Mouse (Mus musculus): ENCODE measurements at regions not wholly inside any gene's neighbourhood (a gene's known extent, or its start where the extent isn't known, plus 50 kb on each side); places are given as distances from the start of the nearest gene placed in this dataset.

GRCm38 (mm10) chr17:47095191-47095590 is 84.8 kb upstream of the Ubr2 start:
- no peak for DNase-seq (ENCODE audit: extremely low spot score in 1 of 2, low spot score in 1 of 2)

- DNase-seq (ENCODE audit: extremely low spot score in 1 of 2, low spot score in 1 of 2): no peak
Observed at GRCm38 (mm10) chr17:47092076-47092475, 81.7 kb upstream of the Ubr2 start.

GRCm38 (mm10) chr17:47089769-47090168 is 79.4 kb upstream of the Ubr2 start:
- DNase-seq (ENCODE audit: extremely low spot score in 1 of 2, low spot score in 1 of 2): peak in 1 of 2 experiments; percentile 18

GRCm38 (mm10) chr17:47069206-47069605 is 58.9 kb upstream of the Ubr2 start:
- DNase-seq (ENCODE audit: extremely low spot score in 1 of 2, low spot score in 1 of 2): no peak

GRCm38 (mm10) chr17:47065307-47065901 is 55.0 kb upstream of the Ubr2 start:
- no peak for DNase-seq (ENCODE audit: extremely low spot score in 1 of 2, low spot score in 1 of 2)

- no peak for DNase-seq (ENCODE audit: extremely low spot score in 1 of 2, low spot score in 1 of 2)
Observed at GRCm38 (mm10) chr17:47064592-47065306, 54.4 kb upstream of the Ubr2 start.

GRCm38 (mm10) chr17:47064006-47064405 is 53.6 kb upstream of the Ubr2 start:
- no peak for DNase-seq (ENCODE audit: extremely low spot score in 1 of 2, low spot score in 1 of 2)

GRCm38 (mm10) chr17:47061031-47061620 is 50.8 kb upstream of the Ubr2 start:
- DNase-seq (ENCODE audit: extremely low spot score in 1 of 2, low spot score in 1 of 2): no peak
